Mouse (Mus musculus): ENCODE measurements at regions not wholly inside any gene's neighbourhood (a gene's known extent, or its start where the extent isn't known, plus 50 kb on each side); places are given as distances from the start of the nearest gene placed in this dataset.

- H3K36me3 ChIP-seq (ENCODE audit: control insufficient read depth, insufficient read depth, low read length) = no peaks in the 10 kb centered on the region
- no peak overlapping the region for H3K4me2 ChIP-seq (replicated peaks; ENCODE audit: low read depth, low read length)
- H3K9me3 ChIP-seq (ENCODE audit: control insufficient read depth, low read length) = no peaks in the 10 kb centered on the region
- no peaks in the 10 kb centered on the region for H3K4me1 ChIP-seq (replicated peaks; ENCODE audit: control insufficient read depth, insufficient read depth, low read length)
- no peaks in the 10 kb centered on the region for H3K27me3 ChIP-seq (ENCODE audit: control insufficient read depth, insufficient read depth, low read length)
- no peak overlapping the region for H3K27ac ChIP-seq (ENCODE audit: low read depth, low read length)
- no peak overlapping the region for H3K4me3 ChIP-seq (ENCODE audit: low read depth, low read length)
- no peak overlapping the region for H3K9ac ChIP-seq (ENCODE audit: low read depth, low read length)
- ATAC-seq (ENCODE audit: low FRiP score) (no peak), DNase-seq (ENCODE audit: low spot score) (no peak)
- WGBS = 88% methylated on average over 2 of the region's 2 CpGs
Observed at GRCm38 (mm10) chr11:41533009-41533408, 467.6 kb downstream of the Gabrg2 start.

GRCm38 (mm10) chr11:41531971-41532896, 468.4 kb downstream of the Gabrg2 start:
- Histone ChIP-seq H3K36me3 (ENCODE audit: control insufficient read depth, insufficient read depth, low read length) (no peaks in the 10 kb centered on the region), H3K4me1 (replicated peaks; ENCODE audit: control insufficient read depth, insufficient read depth, low read length) (no peaks in the 10 kb centered on the region), H3K4me2 (replicated peaks; ENCODE audit: low read depth, low read length) (no peak overlapping the region), H3K4me3 (ENCODE audit: low read depth, low read length) (no peak overlapping the region), H3K27me3 (ENCODE audit: control insufficient read depth, insufficient read depth, low read length) (no peaks in the 10 kb centered on the region), H3K9me3 (ENCODE audit: control insufficient read depth, low read length) (no peaks in the 10 kb centered on the region), H3K27ac (ENCODE audit: low read depth, low read length) (peak overlapping the region; percentile 24; the same call in 1 of the 2 replicates), H3K9ac (ENCODE audit: low read depth, low read length) (no peak overlapping the region)
- 61% methylated on average over 7 of the region's 7 CpGs for WGBS
- ATAC-seq (ENCODE audit: low FRiP score) (peak; percentile 76), DNase-seq (ENCODE audit: low spot score) (peak; percentile 22)

GRCm38 (mm10) chr11:41524979-41525378, 475.7 kb downstream of the Gabrg2 start:
- no peaks in the 10 kb centered on the region for H3K4me1 ChIP-seq (replicated peaks; ENCODE audit: control insufficient read depth, insufficient read depth, low read length)
- ATAC-seq (ENCODE audit: low FRiP score) (no peak), DNase-seq (ENCODE audit: low spot score) (no peak)
- H3K36me3 ChIP-seq (ENCODE audit: control insufficient read depth, insufficient read depth, low read length) = no peaks in the 10 kb centered on the region
- no peak overlapping the region for H3K4me3 ChIP-seq (ENCODE audit: low read depth, low read length)
- no peak overlapping the region for H3K9ac ChIP-seq (ENCODE audit: low read depth, low read length)
- no peaks in the 10 kb centered on the region for H3K27me3 ChIP-seq (ENCODE audit: control insufficient read depth, insufficient read depth, low read length)
- no peak overlapping the region for H3K27ac ChIP-seq (ENCODE audit: low read depth, low read length)
- H3K4me2 ChIP-seq (replicated peaks; ENCODE audit: low read depth, low read length) = no peak overlapping the region
- no peaks in the 10 kb centered on the region for H3K9me3 ChIP-seq (ENCODE audit: control insufficient read depth, low read length)
- WGBS = 96% methylated on average over 5 of the region's 5 CpGs

GRCm38 (mm10) chr11:41493277-41493676, 507.4 kb downstream of the Gabrg2 start:
- Histone ChIP-seq H3K36me3 (ENCODE audit: control insufficient read depth, insufficient read depth, low read length) (no peaks in the 10 kb centered on the region), H3K4me1 (replicated peaks; ENCODE audit: control insufficient read depth, insufficient read depth, low read length) (no peaks in the 10 kb centered on the region), H3K4me3 (ENCODE audit: low read depth, low read length) (no peak overlapping the region), H3K27ac (ENCODE audit: low read depth, low read length) (no peak overlapping the region), H3K4me2 (replicated peaks; ENCODE audit: low read depth, low read length) (no peak overlapping the region), H3K9ac (ENCODE audit: low read depth, low read length) (no peak overlapping the region), H3K9me3 (ENCODE audit: control insufficient read depth, low read length) (no peaks in the 10 kb centered on the region), H3K27me3 (ENCODE audit: control insufficient read depth, insufficient read depth, low read length) (no peaks in the 10 kb centered on the region)
- DNase-seq (ENCODE audit: low spot score) (no peak), ATAC-seq (ENCODE audit: low FRiP score) (no peak)
- 80% methylated on average over 7 of the region's 7 CpGs for WGBS

GRCm38 (mm10) chr11:41491966-41492365, 508.7 kb downstream of the Gabrg2 start:
- no peaks in the 10 kb centered on the region for H3K9me3 ChIP-seq (ENCODE audit: control insufficient read depth, low read length)
- no peaks in the 10 kb centered on the region for H3K4me1 ChIP-seq (replicated peaks; ENCODE audit: control insufficient read depth, insufficient read depth, low read length)
- H3K27ac ChIP-seq (ENCODE audit: low read depth, low read length) = no peak overlapping the region
- H3K4me3 ChIP-seq (ENCODE audit: low read depth, low read length) = no peak overlapping the region
- no peaks in the 10 kb centered on the region for H3K27me3 ChIP-seq (ENCODE audit: control insufficient read depth, insufficient read depth, low read length)
- H3K4me2 ChIP-seq (replicated peaks; ENCODE audit: low read depth, low read length) = no peak overlapping the region
- 79% methylated on average over 5 of the region's 5 CpGs for WGBS
- no peaks in the 10 kb centered on the region for H3K36me3 ChIP-seq (ENCODE audit: control insufficient read depth, insufficient read depth, low read length)
- ATAC-seq (ENCODE audit: low FRiP score) = no peak
- DNase-seq (ENCODE audit: low spot score) = no peak
- H3K9ac ChIP-seq (ENCODE audit: low read depth, low read length) = no peak overlapping the region

- Histone ChIP-seq H3K4me3 (ENCODE audit: low read depth, low read length) (no peak overlapping the region), H3K9ac (ENCODE audit: low read depth, low read length) (no peak overlapping the region), H3K4me1 (replicated peaks; ENCODE audit: control insufficient read depth, insufficient read depth, low read length) (no peaks in the 10 kb centered on the region), H3K27me3 (ENCODE audit: control insufficient read depth, insufficient read depth, low read length) (no peaks in the 10 kb centered on the region), H3K36me3 (ENCODE audit: control insufficient read depth, insufficient read depth, low read length) (no peaks in the 10 kb centered on the region), H3K9me3 (ENCODE audit: control insufficient read depth, low read length) (no peaks in the 10 kb centered on the region), H3K27ac (ENCODE audit: low read depth, low read length) (no peak overlapping the region), H3K4me2 (replicated peaks; ENCODE audit: low read depth, low read length) (no peak overlapping the region)
- WGBS = 79% methylated on average over 3 of the region's 3 CpGs
- ATAC-seq (ENCODE audit: low FRiP score) (peak; percentile 60; the same call in 1 of the 2 replicates), DNase-seq (ENCODE audit: low spot score) (no peak)
Observed at GRCm38 (mm10) chr11:41491279-41491678, 509.4 kb downstream of the Gabrg2 start.

- DNase-seq (ENCODE audit: low spot score) = no peak
- 58% methylated on average over 1 of the region's 1 CpGs for WGBS
- H3K36me3 ChIP-seq (ENCODE audit: control insufficient read depth, insufficient read depth, low read length) = no peaks in the 10 kb centered on the region
- H3K27ac ChIP-seq (ENCODE audit: low read depth, low read length) = no peak overlapping the region
- no peaks in the 10 kb centered on the region for H3K4me1 ChIP-seq (replicated peaks; ENCODE audit: control insufficient read depth, insufficient read depth, low read length)
- peak; percentile 43; the same call in 1 of the 2 replicates for ATAC-seq (ENCODE audit: low FRiP score)
- H3K4me2 ChIP-seq (replicated peaks; ENCODE audit: low read depth, low read length) = no peak overlapping the region
- H3K9ac ChIP-seq (ENCODE audit: low read depth, low read length) = no peak overlapping the region
- H3K4me3 ChIP-seq (ENCODE audit: low read depth, low read length) = no peak overlapping the region
- H3K27me3 ChIP-seq (ENCODE audit: control insufficient read depth, insufficient read depth, low read length) = no peaks in the 10 kb centered on the region
- no peaks in the 10 kb centered on the region for H3K9me3 ChIP-seq (ENCODE audit: control insufficient read depth, low read length)
Observed at GRCm38 (mm10) chr11:41483881-41484280, 516.8 kb downstream of the Gabrg2 start.

GRCm38 (mm10) chr11:41470938-41471633, 529.6 kb downstream of the Gabrg2 start:
- Histone ChIP-seq H3K9me3 (ENCODE audit: control insufficient read depth, low read length) (no peaks in the 10 kb centered on the region), H3K27ac (ENCODE audit: low read depth, low read length) (no peak overlapping the region), H3K4me1 (replicated peaks; ENCODE audit: control insufficient read depth, insufficient read depth, low read length) (no peaks in the 10 kb centered on the region), H3K27me3 (ENCODE audit: control insufficient read depth, insufficient read depth, low read length) (no peaks in the 10 kb centered on the region), H3K4me3 (ENCODE audit: low read depth, low read length) (no peak overlapping the region), H3K4me2 (replicated peaks; ENCODE audit: low read depth, low read length) (no peak overlapping the region), H3K9ac (ENCODE audit: low read depth, low read length) (no peak overlapping the region), H3K36me3 (ENCODE audit: control insufficient read depth, insufficient read depth, low read length) (no peaks in the 10 kb centered on the region)
- WGBS = 72% methylated on average over 1 of the region's 1 CpGs
- DNase-seq (ENCODE audit: low spot score) (no peak), ATAC-seq (ENCODE audit: low FRiP score) (no peak)

Measured in hindbrain, embryonic 11.5 days (tissue).